Mouse (Mus musculus) liver, embryonic 14.5 days (tissue): Measurements from ENCODE around the gene Fam189a2.

Experiments used
- CTCF ChIP-seq: IDR thresholded peaks from 2 replicates; pipeline ENCODE4 v1.5.1; 2016; ENCODE audit warnings: antibody characterized with exemption, low read depth, control low read depth
- EP300 ChIP-seq: IDR thresholded peaks from 2 replicates; pipeline ENCODE4 v1.6.1; 2016; ENCODE audit warnings: antibody characterized with exemption, low read depth

DNA sequence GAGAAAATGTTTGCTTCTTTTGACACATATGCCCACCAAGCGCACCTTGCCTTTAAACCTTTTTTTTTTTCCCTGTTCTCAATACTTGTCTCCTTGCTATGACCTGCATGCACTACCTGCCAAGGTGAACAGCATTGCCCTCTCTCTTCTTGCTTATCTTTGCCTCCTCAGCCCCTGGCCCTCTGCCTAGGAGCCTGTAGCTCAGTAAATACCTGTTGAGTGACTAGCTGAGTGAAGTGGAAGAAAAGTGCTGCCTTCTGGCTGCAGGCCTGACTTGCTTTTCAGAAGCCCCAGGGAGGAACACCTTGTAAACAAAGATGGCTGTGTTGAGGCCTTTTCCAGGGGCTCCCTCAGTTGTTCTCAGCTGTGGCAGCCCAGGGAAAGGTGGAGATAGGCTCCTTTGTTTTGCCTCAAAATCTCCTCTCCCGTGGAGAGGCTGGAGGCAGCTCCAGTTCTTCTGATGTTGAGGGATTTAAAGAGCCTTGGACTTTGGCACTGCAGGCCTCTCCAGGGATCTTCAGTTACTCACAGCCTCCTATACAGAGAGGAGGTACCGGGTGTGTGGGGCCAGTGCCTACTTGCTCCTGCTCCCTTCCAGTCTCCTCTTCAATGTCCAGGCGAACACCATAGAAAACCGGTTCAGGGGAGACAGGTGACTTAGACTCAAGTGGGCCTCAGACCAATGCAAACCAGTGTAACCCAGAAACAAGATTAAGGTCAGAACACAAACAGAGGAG is 62.5 kb downstream of the Fam189a2 start:
- no peak for TF ChIP-seq CTCF
- TF ChIP-seq EP300 = no peak
